Comparison of ENCODE assay signal across 20 mouse cellular contexts in genomic region chr9:9269305-9269704, GRCm38 (mm10). TPM values are rescaled to one million over a fixed set of nuclear protein-coding genes. Genes with fewer than 3 reads are reported as not detected.
A peak's percentile ranks its signal among the peaks of the same experiment; 100 is the strongest.
DNase-seq lines count a peak whose midpoint lies in the region; ATAC-seq and TF ChIP-seq lines count a peak whose summit lies in the region.
"Had no signal": no experiment of that assay in that cellular context is flagged by ENCODE, and none has a peak within 500 bp of the region (broad histone marks: within the 10 kb centered on the region; RNA-seq: fewer than 3 reads in every experiment).

No protein-coding gene starts in this region.

- no peak for TF ChIP-seq CTCF in midbrain, postnatal 0 days (IDR thresholded peaks at IDR 0.05)

- peak overlapping the region; percentile 71 for H3K27ac ChIP-seq in hindbrain, embryonic 10.5 days
- H3K27ac ChIP-seq in hindbrain, embryonic 12.5 days, result no peak overlapping the region
- H3K27ac ChIP-seq in hindbrain, embryonic 13.5 days, result no peak overlapping the region
- H3K27ac ChIP-seq in midbrain, postnatal 0 days (ENCODE audit: low read depth, low read length), result no peak overlapping the region
- H3K27ac ChIP-seq: limb, embryonic 15.5 days; lung, embryonic 15.5 days had no signal

- no peak; the same call in 1 of the 2 replicates for ATAC-seq in hindbrain, embryonic 12.5 days (ENCODE audit: low FRiP score)
- 0 out of 2 replicates have a peak, but pooled peaks have one; percentile 46 for ATAC-seq in hindbrain, embryonic 13.5 days (ENCODE audit: low FRiP score)
- no peak for ATAC-seq in midbrain, postnatal 0 days (ENCODE audit: low FRiP score)
- ATAC-seq in erythroid progenitor cell, adult 5-6 weeks (replicated peaks; ENCODE audit: low FRiP score, poor library complexity, severe bottlenecking), result no peak

- H3K4me2 ChIP-seq in hindbrain, embryonic 12.5 days (replicated peaks), result no peak overlapping the region
- H3K4me2 ChIP-seq in hindbrain, embryonic 13.5 days, result no peak overlapping the region
- no peak overlapping the region for H3K4me2 ChIP-seq in midbrain, postnatal 0 days (ENCODE audit: low read depth, low read length, poor library complexity, severe bottlenecking)
- H3K4me2 ChIP-seq: heart, embryonic 11.5 days; limb, embryonic 15.5 days; lung, embryonic 15.5 days had no signal

- H3K4me3 ChIP-seq in hindbrain, embryonic 10.5 days, result no peak overlapping the region
- H3K4me3 ChIP-seq in hindbrain, embryonic 12.5 days, result no peak overlapping the region
- H3K4me3 ChIP-seq in hindbrain, embryonic 13.5 days, result no peak overlapping the region
- H3K4me3 ChIP-seq in midbrain, postnatal 0 days (ENCODE audit: low read depth, low read length), result no peak overlapping the region
- H3K4me3 ChIP-seq: erythroblast, embryonic 14.5 days; limb, embryonic 15.5 days; lung, embryonic 15.5 days had no signal

- no peak for DNase-seq in hindbrain, embryonic 10.5 days (ENCODE audit: low spot score)
- DNase-seq in WW6 (ENCODE audit: low read depth, low spot score), result peak; percentile 77
- peak; percentile 23 for DNase-seq in midbrain, postnatal 0 days (ENCODE audit: low spot score)
- DNase-seq in right cerebral cortex, postnatal 36 days (ENCODE audit: low spot score in 2 of 2), result no peak
- DNase-seq in left cerebral cortex, postnatal 36 days (ENCODE audit: low spot score in 2 of 2), result no peak
- DNase-seq: B cell, adult 2 months; cerebellum, adult 11-12 months; gastrocnemius, postnatal 25 days; heart, postnatal 4 days; kidney, adult 18-20 months; right cerebral cortex, adult 18-20 months had no signal

- 14% methylated on average over 2 of the region's 2 CpGs for WGBS in hindbrain, embryonic 10.5 days
- 9% methylated on average over 2 of the region's 2 CpGs for WGBS in hindbrain, embryonic 12.5 days
- 6% methylated on average over 2 of the region's 2 CpGs for WGBS in hindbrain, embryonic 13.5 days
- WGBS in midbrain, postnatal 0 days, result 6% methylated on average over 2 of the region's 2 CpGs

- intact Hi-C loops in left cerebral cortex, postnatal 36 days (cut with DNase I), result no loop called here

- H3K27me3 ChIP-seq in hindbrain, embryonic 10.5 days (ENCODE audit: insufficient read depth, poor library complexity, severe bottlenecking), result no peaks in the 10 kb centered on the region
- no peaks in the 10 kb centered on the region for H3K27me3 ChIP-seq in hindbrain, embryonic 12.5 days
- no peaks in the 10 kb centered on the region for H3K27me3 ChIP-seq in hindbrain, embryonic 13.5 days
- H3K27me3 ChIP-seq in midbrain, postnatal 0 days (ENCODE audit: insufficient read depth, low read length), result no peaks in the 10 kb centered on the region
- H3K27me3 ChIP-seq: limb, embryonic 15.5 days; lung, embryonic 15.5 days had no signal

- no peak overlapping the region for H3K9ac ChIP-seq in hindbrain, embryonic 12.5 days
- no peak overlapping the region for H3K9ac ChIP-seq in hindbrain, embryonic 13.5 days
- no peak overlapping the region for H3K9ac ChIP-seq in midbrain, postnatal 0 days (replicated peaks; ENCODE audit: low read length, poor library complexity, severe bottlenecking)
- H3K9ac ChIP-seq: limb, embryonic 15.5 days; lung, embryonic 15.5 days had no signal

- H3K9me3 ChIP-seq in hindbrain, embryonic 10.5 days, result no peaks in the 10 kb centered on the region
- no peaks in the 10 kb centered on the region for H3K9me3 ChIP-seq in hindbrain, embryonic 12.5 days (replicated peaks)
- H3K9me3 ChIP-seq in hindbrain, embryonic 13.5 days, result no peaks in the 10 kb centered on the region
- no peaks in the 10 kb centered on the region for H3K9me3 ChIP-seq in midbrain, postnatal 0 days (ENCODE audit: low read length)
- H3K9me3 ChIP-seq: limb, embryonic 15.5 days; lung, embryonic 15.5 days had no signal

- peaks cover 15% of the 10 kb centered on the region for H3K4me1 ChIP-seq in hindbrain, embryonic 10.5 days (replicated peaks)
- H3K4me1 ChIP-seq in hindbrain, embryonic 12.5 days, result 0 out of 2 replicates have a peak, but pooled peaks cover 5% of the 10 kb centered on the region
- H3K4me1 ChIP-seq in hindbrain, embryonic 13.5 days (replicated peaks), result no peaks in the 10 kb centered on the region; the same call in 1 of the 2 replicates
- no peaks in the 10 kb centered on the region for H3K4me1 ChIP-seq in midbrain, postnatal 0 days (ENCODE audit: insufficient read depth, low read length)
- H3K4me1 ChIP-seq: limb, embryonic 15.5 days; lung, embryonic 15.5 days had no signal

- H3K36me3 ChIP-seq in hindbrain, embryonic 10.5 days, result no peaks in the 10 kb centered on the region
- H3K36me3 ChIP-seq in hindbrain, embryonic 12.5 days, result no peaks in the 10 kb centered on the region
- no peaks in the 10 kb centered on the region for H3K36me3 ChIP-seq in hindbrain, embryonic 13.5 days
- H3K36me3 ChIP-seq in midbrain, postnatal 0 days (ENCODE audit: insufficient read depth, low read length), result no peaks in the 10 kb centered on the region
- H3K36me3 ChIP-seq: limb, embryonic 15.5 days; lung, embryonic 15.5 days had no signal

RNA-seq across cellular contexts. Expression of gene Arhgap42, which starts 30.4 kb away (rescaled TPM):
- 23.5 and 23.6 TPM in 2 replicates for polyA plus RNA-seq in hindbrain, embryonic 10.5 days (2016; fragmentation: Nextera tagmentation; extraction: Ambion mirVana)
- polyA plus RNA-seq in hindbrain, embryonic 12.5 days (2016; fragmentation: Nextera tagmentation; extraction: Ambion mirVana), result 27.7 and 28.3 TPM in 2 replicates
- polyA plus RNA-seq in hindbrain, embryonic 13.5 days (2015; fragmentation: Nextera tagmentation; extraction: Ambion mirVana), result 21.4 and 23.9 TPM in 2 replicates
- 9.0 and 11.2 TPM in 2 replicates for total RNA-seq in midbrain, postnatal 0 days (2014; rRNA removed)
- polyA plus RNA-seq in midbrain, postnatal 0 days (2015; fragmentation: Nextera tagmentation; extraction: Ambion mirVana), result 11.3 and 11.7 TPM in 2 replicates
- total RNA-seq in left cerebral cortex, postnatal 36 days (2021), result 10 to 100 TPM; 14.5 to 15.4 TPM
- not detected in 2 replicates for total RNA-seq in erythroid progenitor cell, adult 5-6 weeks (2015; ENCODE audit: low replicate concordance)
- total RNA-seq in erythroid progenitor cell, adult 5-6 weeks (2017; ENCODE audit: low replicate concordance), result 0.26 TPM in 1 of 2 replicates, not detected in the other
- total RNA-seq: MEL; neutrophil, adult 5-6 weeks had no signal

Comparison
In these comparisons a context has a peak if more than half of its experiments do, and no peak if none do; other contexts are left out.
1. DNase-seq: peak in WW6 (single experiment) and midbrain, postnatal 0 days (single experiment); none in hindbrain, embryonic 10.5 days (single experiment), right cerebral cortex, postnatal 36 days (0 of 2) and left cerebral cortex, postnatal 36 days (0 of 2).